Mouse (Mus musculus) brain, embryonic 14.5 days (tissue): ENCODE data around the gene Nt5c2.

ENCODE experiments used
- CTCF ChIP-seq: fragments of 200-500 bp; IDR thresholded peaks from 2 replicates; pipeline ENCODE4 v1.5.1; 2012; ENCODE audit warnings: inconsistent platforms, mild to moderate bottlenecking, moderate library complexity, borderline replicate concordance; ENCODE audit not compliant: insufficient read depth, insufficient read length; ENCODE audit errors: extremely low read depth
- POLR2A ChIP-seq: fragments of 200-500 bp; IDR thresholded peaks from 2 replicates; pipeline ENCODE4 v1.6.1; 2012; ENCODE audit warnings: mild to moderate bottlenecking, inconsistent platforms, borderline replicate concordance; ENCODE audit not compliant: poor library complexity, insufficient read depth, insufficient read length, severe bottlenecking; ENCODE audit errors: extremely low read depth

GRCm38 (mm10) chr19:46843030-46843429 is 171.9 kb downstream of the Nt5c2 start:
- TF ChIP-seq POLR2A (no peak), CTCF (no peak)
